In the genomic region with DNA sequence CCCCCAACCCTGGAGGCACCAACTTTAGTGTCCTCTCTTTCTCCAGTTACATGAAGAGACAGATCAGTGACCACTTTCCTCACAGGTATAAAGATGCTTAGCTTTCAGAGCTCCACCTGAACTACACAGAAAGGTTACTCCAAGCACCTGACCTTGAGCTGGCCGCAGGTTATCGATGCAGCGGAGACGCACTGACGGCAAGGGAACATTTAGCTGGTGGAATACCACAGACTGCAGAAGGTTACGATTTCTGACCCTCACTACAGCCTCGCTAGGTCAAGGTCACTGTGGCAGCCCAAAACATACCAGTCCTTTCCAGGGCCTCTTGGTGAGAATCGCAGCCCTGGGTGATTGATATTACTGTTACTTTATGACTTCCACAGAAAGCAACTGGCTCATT, we compare ENCODE assay signal across 17 mouse cellular contexts. TPM values are rescaled to one million over a fixed set of nuclear protein-coding genes. Genes with fewer than 3 reads are reported as not detected.
"Had no signal": no experiment of that assay in that cellular context is flagged by ENCODE, and none has a peak within 500 bp of the region (broad histone marks: within the 10 kb centered on the region; RNA-seq: fewer than 3 reads in every experiment).

No protein-coding gene starts in this region.

- H3K4me3 ChIP-seq: neural tube, embryonic 13.5 days; neural tube, embryonic 15.5 days; stomach, embryonic 15.5 days had no signal

- DNase-seq: retina, postnatal 1 day; right cerebral cortex, adult 18-20 months; right cerebral cortex, postnatal 14 days; right cerebral cortex, postnatal 25 days; right cerebral cortex, postnatal 4 days; spleen, adult 18-20 months; thymus, adult 18-20 months; thymus, adult 2 months; thymus, postnatal 14 days; thymus, postnatal 25 days; thymus, postnatal 36 days; thymus, postnatal 4 days had no signal

- H3K27ac ChIP-seq: neural tube, embryonic 13.5 days; neural tube, embryonic 15.5 days; stomach, embryonic 15.5 days; stomach, postnatal 0 days had no signal

- H3K27me3 ChIP-seq: neural tube, embryonic 13.5 days; neural tube, embryonic 15.5 days; stomach, embryonic 15.5 days had no signal

- H3K9ac ChIP-seq: neural tube, embryonic 13.5 days; neural tube, embryonic 15.5 days; stomach, embryonic 15.5 days had no signal

RNA-seq across cellular contexts. Expression of gene Smad9, which starts 48.3 kb away (rescaled TPM):
- total RNA-seq: neutrophil, adult 5-6 weeks had no signal
